Mouse (Mus musculus) stomach, postnatal 0 days (tissue): ENCODE data around the gene Dock2.

Source experiments
- CTCF ChIP-seq: IDR thresholded peaks from 2 replicates; pipeline ENCODE4 v1.5.1; 2016; ENCODE audit warnings: antibody characterized with exemption, low read depth, mild to moderate bottlenecking, moderate library complexity
- EP300 ChIP-seq: optimal IDR thresholded peaks from 2 replicates; pipeline ENCODE3; 2016; ENCODE audit warnings: antibody characterized with exemption

DNA sequence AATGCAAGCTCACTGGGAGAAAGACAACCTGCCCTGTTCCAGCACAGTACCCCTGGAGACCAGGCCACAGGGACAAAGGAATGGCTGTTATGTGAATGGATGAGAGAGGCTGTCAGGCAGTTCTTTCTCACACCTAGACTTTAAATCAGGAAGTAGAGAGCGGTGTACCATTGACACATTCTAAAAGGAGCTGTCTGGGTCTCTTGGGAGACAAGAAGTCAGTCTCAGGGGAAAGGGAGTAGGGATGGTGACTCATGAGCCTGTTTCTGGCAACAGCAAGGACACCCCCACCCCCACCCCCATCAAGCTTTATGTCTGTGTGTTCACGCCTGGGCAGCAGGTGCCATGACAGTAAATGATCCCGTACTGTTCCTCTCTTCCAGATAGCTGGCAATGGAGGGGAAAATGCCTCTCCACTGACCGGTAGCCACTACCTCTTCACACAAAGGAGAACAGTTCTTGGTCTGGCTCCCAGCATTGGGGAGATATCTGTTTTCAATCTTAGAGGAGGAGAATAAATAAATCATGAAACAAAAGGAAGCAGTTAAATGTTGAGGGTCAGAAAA, 439.9 kb downstream of the Dock2 start:
- no peak for TF ChIP-seq CTCF
- TF ChIP-seq EP300: no peak
